Mouse (Mus musculus) heart, adult 2 months (tissue): Measurements from ENCODE around the gene Emp1.

ENCODE experiments used
- CTCF ChIP-seq: fragments of 200-600 bp; IDR thresholded peaks from 2 replicates; pipeline ENCODE4 v1.8.1; 2022; ENCODE audit warnings: antibody characterized with exemption, mild to moderate bottlenecking, moderate library complexity
- EP300 ChIP-seq: fragments of 200-500 bp; IDR thresholded peaks from 2 replicates; pipeline ENCODE4 v1.6.1; 2011; ENCODE audit warnings: low read depth, low read length, control low read depth; ENCODE audit not compliant: insufficient read depth

- no peak for TF ChIP-seq CTCF
- TF ChIP-seq EP300, result no peak
Measured at GRCm38 (mm10) chr6:135373357-135373756, 11.0 kb downstream of the Emp1 start.
